Mouse (Mus musculus) kidney, adult 8-10 months (tissue): ENCODE measurements around the gene Zfp653.

Experiments used
- DNase-seq, 2 experiments: peaks; one replicate each; pipeline ENCODE4 v3.0.0; 2022

Zfp653 gene

GRCm38 (mm10) chr9:22067195-22067594, 4.0 kb downstream of the Zfp653 start:
- DNase-seq = no peak

- DNase-seq = peak in 1 of 2 experiments; percentile 71
Observed at GRCm38 (mm10) chr9:22066433-22066832, 4.7 kb downstream of the Zfp653 start.

GRCm38 (mm10) chr9:22065642-22066041, 5.5 kb downstream of the Zfp653 start:
- no peak for DNase-seq

GRCm38 (mm10) chr9:22064341-22064740, 6.8 kb downstream of the Zfp653 start:
- no peak for DNase-seq

- DNase-seq = no peak
Observed at GRCm38 (mm10) chr9:22061339-22061738, 9.8 kb downstream of the Zfp653 start.

GRCm38 (mm10) chr9:22058011-22058424, 13.2 kb downstream of the Zfp653 start:
- DNase-seq = no peak

- DNase-seq = no peak
Observed at GRCm38 (mm10) chr9:22057031-22057517, 14.1 kb downstream of the Zfp653 start.

- peak; percentile 44 to 55 for DNase-seq
Observed at GRCm38 (mm10) chr9:22056303-22056910, 14.8 kb downstream of the Zfp653 start.

GRCm38 (mm10) chr9:22055713-22056112, 15.5 kb downstream of the Zfp653 start:
- no peak for DNase-seq

- peak; percentile 75 to 81 for DNase-seq
Observed at GRCm38 (mm10) chr9:22054411-22055076, 16.6 kb downstream of the Zfp653 start.

- DNase-seq = no peak
Observed at GRCm38 (mm10) chr9:22053657-22054056, 17.5 kb downstream of the Zfp653 start.

- no peak for DNase-seq
Observed at GRCm38 (mm10) chr9:22051958-22052254, 19.3 kb downstream of the Zfp653 start, which contains the start of gene Elavl3. TSS of gene Elavl3 (minus strand) at chr9:22052023.

- no peak for DNase-seq
Observed at GRCm38 (mm10) chr9:22051161-22051957, 19.8 kb downstream of the Zfp653 start.

- DNase-seq = peak in 1 of 2 experiments; percentile 52
Observed at GRCm38 (mm10) chr9:22050351-22050889, 20.8 kb downstream of the Zfp653 start.

GRCm38 (mm10) chr9:22049721-22050270, 21.4 kb downstream of the Zfp653 start:
- DNase-seq = no peak

- DNase-seq = no peak
Observed at GRCm38 (mm10) chr9:22049315-22049714, 21.9 kb downstream of the Zfp653 start.

- no peak for DNase-seq
Observed at GRCm38 (mm10) chr9:22047329-22047728, 23.8 kb downstream of the Zfp653 start.

GRCm38 (mm10) chr9:22041832-22042231, 29.3 kb downstream of the Zfp653 start:
- no peak for DNase-seq

GRCm38 (mm10) chr9:22037826-22038225, 33.4 kb downstream of the Zfp653 start:
- no peak for DNase-seq

GRCm38 (mm10) chr9:22035300-22036044, 35.7 kb downstream of the Zfp653 start:
- no peak for DNase-seq

- DNase-seq = no peak
Observed at GRCm38 (mm10) chr9:22030386-22030785, 40.8 kb downstream of the Zfp653 start.

GRCm38 (mm10) chr9:22028467-22028866, 42.7 kb downstream of the Zfp653 start:
- DNase-seq = no peak
